Mouse (Mus musculus) common myeloid progenitor, adult 5-6 weeks (primary cell): ENCODE data around the gene Eef1akmt4. TPM values are rescaled to one million over a fixed set of nuclear protein-coding genes. Genes with fewer than 3 reads are reported as not detected.
"Not testable (repeated sequence)": the region's sequence is repeated elsewhere in the genome, so short reads cannot be mapped to it uniquely, and the experiment has no call there.

Experiments used
- ATAC-seq: replicated peaks from 2 replicates; pipeline ENCODE4 v1.8.0; 2016; ENCODE audit warnings: low read depth, mild to moderate bottlenecking, moderate TSS enrichment, inconsistent platforms; ENCODE audit not compliant: poor library complexity, severe bottlenecking
- total RNA-seq: library from RNA; stranded (forward); fragments of 200-1000, 187-1606 nt; gene quantifications from 2 replicates; pipeline ENCODE4 v1.2.3, GENCODE M21; 2017

Eef1akmt4 gene
- total RNA-seq, 1 experiment from 2014 or later, result 12.1 TPM

GRCm38 (mm10) chr16:20621991-20622685, 10.7 kb downstream of the Eef1akmt4 start:
- peak; percentile 69 for ATAC-seq

GRCm38 (mm10) chr16:20623211-20623610, 11.8 kb downstream of the Eef1akmt4 start:
- no peak for ATAC-seq

GRCm38 (mm10) chr16:20628871-20629391, 17.5 kb downstream of the Eef1akmt4 start:
- no peak for ATAC-seq

- ATAC-seq, result peak; percentile 64
Measured at GRCm38 (mm10) chr16:20629731-20630634, 18.6 kb downstream of the Eef1akmt4 start, which contains the start of gene Ece2. Ece2 (plus strand) TSS chr16:20629828.

- no peak for ATAC-seq
Measured at GRCm38 (mm10) chr16:20637410-20637809, 26.0 kb downstream of the Eef1akmt4 start.

GRCm38 (mm10) chr16:20638367-20638766, 27.0 kb downstream of the Eef1akmt4 start:
- ATAC-seq, result no peak

GRCm38 (mm10) chr16:20642161-20642560, 30.8 kb downstream of the Eef1akmt4 start:
- ATAC-seq, result peak; percentile 69

GRCm38 (mm10) chr16:20643911-20644310, 32.5 kb downstream of the Eef1akmt4 start:
- ATAC-seq, result no peak

- peak; percentile 99 for ATAC-seq
Measured at GRCm38 (mm10) chr16:20651076-20651946, 39.9 kb downstream of the Eef1akmt4 start, which contains the start of gene Psmd2. Psmd2 (plus strand) TSS chr16:20651652.

- ATAC-seq, result no peak
Measured at GRCm38 (mm10) chr16:20651947-20652310, 40.5 kb downstream of the Eef1akmt4 start.

- no peak for ATAC-seq
Measured at GRCm38 (mm10) chr16:20653315-20653714, 41.9 kb downstream of the Eef1akmt4 start.

- no peak for ATAC-seq
Measured at GRCm38 (mm10) chr16:20657661-20658060, 46.3 kb downstream of the Eef1akmt4 start.

- not testable (repeated sequence) for ATAC-seq
Measured at GRCm38 (mm10) chr16:20668013-20668412, 56.6 kb downstream of the Eef1akmt4 start, which contains the start of gene Eif4g1. Eif4g1 (plus strand) TSS chr16:20668313.

Other genes with a start within 250 kb of the Eef1akmt4 start
- 26.6 and 41.7 TPM in 2 replicates for gene Abcc5, start 185.2 kb upstream of the Eef1akmt4 start, total RNA-seq
- gene Eif2b5, start 112.8 kb upstream of the Eef1akmt4 start, total RNA-seq, result 90.6 and 98.5 TPM in 2 replicates
- gene Dvl3, start 94.6 kb upstream of the Eef1akmt4 start, total RNA-seq, result 4.6 and 6.9 TPM in 2 replicates
- 158 and 165 TPM in 2 replicates for gene Ap2m1, start 76.1 kb upstream of the Eef1akmt4 start, total RNA-seq
- gene Abcf3, start 63.0 kb upstream of the Eef1akmt4 start, total RNA-seq, result 47.9 and 57.6 TPM in 2 replicates
- gene Vwa5b2, start 22.1 kb upstream of the Eef1akmt4 start, total RNA-seq, result not detected in 2 replicates
- not detected in 2 replicates for gene Gm49333, start within 50 bp of the Eef1akmt4 start, total RNA-seq
- 17.0 and 22.6 TPM in 2 replicates for gene Alg3, start 142 bp downstream of the Eef1akmt4 start, total RNA-seq
- not detected in 2 replicates for gene Camk2n2, start 9.7 kb downstream of the Eef1akmt4 start, total RNA-seq
- 0.29 TPM in 1 of 2 replicates, not detected in the other for gene Ece2, start 18.2 kb downstream of the Eef1akmt4 start, total RNA-seq
- gene Psmd2, start 40.1 kb downstream of the Eef1akmt4 start, total RNA-seq, result 190 and 205 TPM in 2 replicates
- 305 and 334 TPM in 2 replicates for gene Eif4g1, start 56.7 kb downstream of the Eef1akmt4 start, total RNA-seq
- not detected in 2 replicates for gene Fam131a, start 81.6 kb downstream of the Eef1akmt4 start, total RNA-seq
- 78.5 and 115 TPM in 2 replicates for gene Polr2h, start 106.1 kb downstream of the Eef1akmt4 start, total RNA-seq
- 1.9 and 7.3 TPM in 2 replicates for gene Clcn2, start 106.2 kb downstream of the Eef1akmt4 start, total RNA-seq
- gene Chrd, start 121.5 kb downstream of the Eef1akmt4 start, total RNA-seq, result not detected in 2 replicates
- not detected in 2 replicates for gene Thpo, start 122.9 kb downstream of the Eef1akmt4 start, total RNA-seq